Mouse (Mus musculus) E14TG2a.4 (cell line): Measurements from ENCODE around the gene Smco2.

Source experiments
- H3K27me3 ChIP-seq: 2 replicates; pipeline ENCODE4 v1.6.1; 2014; ENCODE audit warnings: low read length, control low read depth; ENCODE audit not compliant: insufficient read depth
- H3K36me3 ChIP-seq: 2 replicates; pipeline ENCODE4 v1.6.1; 2014; ENCODE audit warnings: low read length, control low read depth; ENCODE audit not compliant: insufficient read depth
- H3K4me1 ChIP-seq: replicated peaks from 2 replicates; pipeline ENCODE4 v1.6.1; 2014; ENCODE audit warnings: low read depth, low read length, control low read depth
- H3K4me3 ChIP-seq: replicated peaks from 2 replicates; pipeline ENCODE4 v1.5.1; 2014; ENCODE audit warnings: mild to moderate bottlenecking, low read length
- H3K9me3 ChIP-seq: 2 replicates; pipeline ENCODE4 v1.6.1; 2014; ENCODE audit warnings: low read length, control low read depth
- CTCF ChIP-seq: conservative IDR thresholded peaks from 2 replicates; pipeline ENCODE4 v1.5.1; 2014; ENCODE audit warnings: low read length
- NANOG ChIP-seq: IDR thresholded peaks from 2 replicates; pipeline ENCODE4 v1.6.1; 2014; ENCODE audit warnings: borderline replicate concordance, low read length, mixed read lengths
- POU5F1 ChIP-seq: IDR thresholded peaks from 2 replicates; pipeline ENCODE4 v1.6.1; 2014; ENCODE audit warnings: low read length, borderline replicate concordance

Gene Smco2

GRCm38 (mm10) chr6:146883426-146883825 lies 33.5 kb downstream of the Smco2 start:
- H3K36me3 ChIP-seq: no peaks in the 10 kb centered on the region
- no peaks in the 10 kb centered on the region for H3K9me3 ChIP-seq
- H3K27me3 ChIP-seq: peaks cover 9% of the 10 kb centered on the region; the same call in 1 of the 2 replicates
- no peak overlapping the region for H3K4me3 ChIP-seq
- TF ChIP-seq POU5F1 (no peak), CTCF (no peak), NANOG (no peak)
- H3K4me1 ChIP-seq: peaks cover 25% of the 10 kb centered on the region

GRCm38 (mm10) chr6:146884171-146884570 lies 34.3 kb downstream of the Smco2 start:
- Histone ChIP-seq H3K27me3 (peaks cover 9% of the 10 kb centered on the region; the same call in 1 of the 2 replicates), H3K36me3 (no peaks in the 10 kb centered on the region), H3K9me3 (no peaks in the 10 kb centered on the region), H3K4me1 (peaks cover 28% of the 10 kb centered on the region), H3K4me3 (no peak overlapping the region)
- TF ChIP-seq NANOG: no peak
- no peak for TF ChIP-seq CTCF
- TF ChIP-seq POU5F1: no peak

GRCm38 (mm10) chr6:146884851-146885250 lies 34.9 kb downstream of the Smco2 start:
- peaks cover 9% of the 10 kb centered on the region; the same call in 1 of the 2 replicates for H3K27me3 ChIP-seq
- no peaks in the 10 kb centered on the region for H3K9me3 ChIP-seq
- no peaks in the 10 kb centered on the region for H3K36me3 ChIP-seq
- peaks cover 34% of the 10 kb centered on the region for H3K4me1 ChIP-seq
- H3K4me3 ChIP-seq: no peak overlapping the region
- no peak for TF ChIP-seq POU5F1
- no peak for TF ChIP-seq NANOG
- no peak for TF ChIP-seq CTCF

GRCm38 (mm10) chr6:146887958-146888659 lies 38.2 kb downstream of the Smco2 start, which contains the start of gene Ppfibp1:
TSS of gene Ppfibp1 (plus strand) at chr6:146888487.
- Histone ChIP-seq H3K27me3 (peaks cover 5% of the 10 kb centered on the region; the same call in 1 of the 2 replicates), H3K9me3 (no peaks in the 10 kb centered on the region), H3K36me3 (no peaks in the 10 kb centered on the region), H3K4me1 (peaks cover 50% of the 10 kb centered on the region), H3K4me3 (peak within 1 kb of the TSS; percentile 95)
- no peak for TF ChIP-seq CTCF
- no peak for TF ChIP-seq NANOG

- Histone ChIP-seq H3K4me1 (peaks cover 50% of the 10 kb centered on the region), H3K9me3 (no peaks in the 10 kb centered on the region)
- TF ChIP-seq CTCF (no peak), NANOG (no peak), POU5F1 (no peak)
Measured at GRCm38 (mm10) chr6:146888660-146889490, 39.0 kb downstream of the Smco2 start.

GRCm38 (mm10) chr6:146890215-146890614 lies 40.3 kb downstream of the Smco2 start:
- TF ChIP-seq CTCF (no peak), NANOG (no peak), POU5F1 (no peak)
- H3K4me3 ChIP-seq: no peak overlapping the region
- H3K36me3 ChIP-seq: no peaks in the 10 kb centered on the region
- H3K9me3 ChIP-seq: no peaks in the 10 kb centered on the region
- H3K4me1 ChIP-seq: peaks cover 44% of the 10 kb centered on the region
- H3K27me3 ChIP-seq: no peaks in the 10 kb centered on the region; the same call in 1 of the 2 replicates

More at GRCm38 (mm10) chr6:146888660-146889490, 39.0 kb downstream of the Smco2 start:
- Histone ChIP-seq H3K36me3 (no peaks in the 10 kb centered on the region), H3K4me3 (peak overlapping the region; percentile 95), H3K27me3 (no peaks in the 10 kb centered on the region; the same call in 1 of the 2 replicates)

GRCm38 (mm10) chr6:146890633-146891032 lies 40.7 kb downstream of the Smco2 start:
- TF ChIP-seq POU5F1 (no peak), NANOG (no peak), CTCF (no peak)
- Histone ChIP-seq H3K36me3 (no peaks in the 10 kb centered on the region), H3K9me3 (no peaks in the 10 kb centered on the region), H3K4me1 (peaks cover 40% of the 10 kb centered on the region), H3K27me3 (no peaks in the 10 kb centered on the region; the same call in 1 of the 2 replicates), H3K4me3 (no peak overlapping the region)

- TF ChIP-seq CTCF: no peak
- TF ChIP-seq POU5F1: no peak
- no peak for TF ChIP-seq NANOG
- no peak overlapping the region for H3K4me3 ChIP-seq
- no peaks in the 10 kb centered on the region for H3K36me3 ChIP-seq
- no peaks in the 10 kb centered on the region; the same call in 1 of the 2 replicates for H3K27me3 ChIP-seq
- H3K9me3 ChIP-seq: no peaks in the 10 kb centered on the region
- peaks cover 33% of the 10 kb centered on the region for H3K4me1 ChIP-seq
Measured at GRCm38 (mm10) chr6:146893890-146894289, 44.0 kb downstream of the Smco2 start.
